Mouse (Mus musculus): ENCODE measurements around the gene Pmpcb. TPM values are rescaled to one million over a fixed set of nuclear protein-coding genes. Genes with fewer than 3 reads are reported as not detected.
A peak's percentile ranks its signal among the peaks of the same experiment; 100 is the strongest.

Pmpcb gene
- total RNA-seq, 2 experiments from 2014 or later: 72.9 to 73.9 TPM

GRCm38 (mm10) chr5:21786258-21787185 is 49.6 kb downstream of the Pmpcb start:
- H3K27ac ChIP-seq: peak overlapping the region; percentile 94
- TF ChIP-seq CTCF (conservative IDR thresholded peaks at IDR 0.05): 0 out of 2 replicates have a peak, but pooled peaks have one; percentile 2
- H3K4me3 ChIP-seq: peak overlapping the region; percentile 88
- peak; percentile 92 to 96 for DNase-seq (ENCODE audit: low spot score in 2 of 2)

- H3K4me3 ChIP-seq: peak overlapping the region; percentile 88
- TF ChIP-seq CTCF (conservative IDR thresholded peaks at IDR 0.05): no peak
- peak overlapping the region; percentile 94 for H3K27ac ChIP-seq
- no peak for DNase-seq (ENCODE audit: low spot score in 2 of 2)
These were observed 50.5 kb downstream of the Pmpcb start for GRCm38 (mm10) chr5:21787186-21788105.

GRCm38 (mm10) chr5:21789061-21789460 is 52.1 kb downstream of the Pmpcb start:
- H3K4me3 ChIP-seq: peak overlapping the region; percentile 88; the same call in 1 of the 2 replicates
- H3K27ac ChIP-seq: peak overlapping the region; percentile 94
- DNase-seq (ENCODE audit: low spot score in 2 of 2): peak; percentile 32 to 34
- TF ChIP-seq CTCF (conservative IDR thresholded peaks at IDR 0.05): no peak

- no peak overlapping the region for H3K4me3 ChIP-seq
- no peak for TF ChIP-seq CTCF (conservative IDR thresholded peaks at IDR 0.05)
- no peak for DNase-seq (ENCODE audit: low spot score in 2 of 2)
These were observed 55.2 kb downstream of the Pmpcb start for GRCm38 (mm10) chr5:21792166-21792565.

GRCm38 (mm10) chr5:21802907-21803306 is 66.0 kb downstream of the Pmpcb start:
- TF ChIP-seq CTCF (conservative IDR thresholded peaks at IDR 0.05): no peak
- no peak overlapping the region for H3K4me3 ChIP-seq
- no peak overlapping the region for H3K27ac ChIP-seq
- no peak for DNase-seq (ENCODE audit: low spot score in 2 of 2)

More at GRCm38 (mm10) chr5:21792166-21792565, 55.2 kb downstream of the Pmpcb start:
- H3K27ac ChIP-seq: no peak overlapping the region

- no peak for TF ChIP-seq CTCF (conservative IDR thresholded peaks at IDR 0.05)
- Histone ChIP-seq H3K4me3 (no peak overlapping the region), H3K27ac (no peak overlapping the region)
- no peak for DNase-seq (ENCODE audit: low spot score in 2 of 2)
These were observed 66.8 kb downstream of the Pmpcb start for GRCm38 (mm10) chr5:21803691-21804188.

- Histone ChIP-seq H3K27ac (peak overlapping the region; percentile 48; the same call in 1 of the 2 replicates), H3K4me3 (no peak overlapping the region)
- no peak for TF ChIP-seq CTCF (conservative IDR thresholded peaks at IDR 0.05)
- no peak for DNase-seq (ENCODE audit: low spot score in 2 of 2)
These were observed 67.9 kb downstream of the Pmpcb start for GRCm38 (mm10) chr5:21804837-21805236.

Other genes starting within 250 kb of the Pmpcb start
- under 1 TPM; 0.23 to 0.47 TPM for gene Lrrc17, start 193.6 kb upstream of the Pmpcb start, total RNA-seq (2021)
- gene Fbxl13, start 91.5 kb upstream of the Pmpcb start, total RNA-seq (2021): under 1 TPM; 0.29 to 0.41 TPM
- 10 to 100 TPM; 20.6 to 23.3 TPM for gene Armc10, start 91.3 kb upstream of the Pmpcb start, total RNA-seq (2021)
- gene Napepld, start 35.7 kb upstream of the Pmpcb start, total RNA-seq (2021): 10 to 100 TPM; 28.4 to 34.7 TPM
- gene Dnajc2, start 48.1 kb downstream of the Pmpcb start, total RNA-seq (2021): 10 to 100 TPM; 28.0 to 34.1 TPM
- 100 to 1,000 TPM; 116 to 118 TPM for gene Psmc2, start 48.1 kb downstream of the Pmpcb start, total RNA-seq (2021)
- gene Slc26a5, start 128.5 kb downstream of the Pmpcb start, total RNA-seq (2021): not detected